Mouse (Mus musculus) C2C12 (cell line): Measurements from ENCODE around the gene Cfap299. TPM values are rescaled to one million over a fixed set of nuclear protein-coding genes. Genes with fewer than 3 reads are reported as not detected.

ENCODE experiments used
- H3K27me3 ChIP-seq: one replicate; pipeline ENCODE4 v1.6.1; 2011; ENCODE audit not compliant: control insufficient read depth, insufficient read depth, insufficient read length
- H3K36me3 ChIP-seq: one replicate; pipeline ENCODE4 v1.6.1; 2011; ENCODE audit not compliant: control insufficient read depth, insufficient read depth
- H3K4me3 ChIP-seq: one replicate; pipeline ENCODE4 v1.5.1; 2011; ENCODE audit warnings: mild to moderate bottlenecking, control low read depth; ENCODE audit not compliant: poor library complexity, insufficient read depth, severe bottlenecking
- H3K79me2 ChIP-seq: one replicate; pipeline ENCODE4 v1.6.1; 2011; ENCODE audit not compliant: control insufficient read depth, insufficient read depth
- H3K79me3 ChIP-seq: one replicate; pipeline ENCODE4 v1.6.1; 2011; ENCODE audit warnings: low read depth, control low read depth
- H3ac ChIP-seq: one replicate; pipeline ENCODE3; 2011; ENCODE audit warnings: low read depth; ENCODE audit not compliant: control insufficient read depth, insufficient read length
- CEBPB ChIP-seq: IDR thresholded peaks from one replicate; pipeline ENCODE4 v1.6.1; 2011; ENCODE audit warnings: low read depth, mild to moderate bottlenecking, control low read depth, moderate library complexity
- CTCF ChIP-seq: IDR thresholded peaks from one replicate; pipeline ENCODE4 v1.5.1; 2011; ENCODE audit not compliant: control insufficient read depth, insufficient read depth, insufficient read length
- FOSL1 ChIP-seq: IDR thresholded peaks from one replicate; pipeline ENCODE4 v1.8.0; 2011; ENCODE audit warnings: mild to moderate bottlenecking, low read length; ENCODE audit not compliant: poor library complexity, insufficient read depth, severe bottlenecking
- MAX ChIP-seq: IDR thresholded peaks from one replicate; pipeline ENCODE4 v1.6.1; 2011; ENCODE audit warnings: mild to moderate bottlenecking, control low read depth
- MYOD1 ChIP-seq: IDR thresholded peaks from one replicate; pipeline ENCODE4 v1.6.1; 2011; ENCODE audit warnings: low read depth; ENCODE audit not compliant: control insufficient read depth, insufficient read length
- MYOG ChIP-seq: IDR thresholded peaks from one replicate; pipeline ENCODE4 v1.6.1; 2011; ENCODE audit not compliant: control insufficient read depth, insufficient read length; ENCODE audit errors: extremely low read depth
- USF1 ChIP-seq: IDR thresholded peaks from one replicate; pipeline ENCODE4 v1.6.1; 2011; ENCODE audit warnings: low read depth, mild to moderate bottlenecking, control low read depth, moderate library complexity
- polyA plus RNA-seq: library from polyadenylated mRNA; unstranded; fragments of >200 nt; fragmentation: generic; extraction: Trizol; gene quantifications from one replicate; pipeline ENCODE4 v1.2.1, GENCODE M21; 2012; ENCODE audit warnings: missing spikeins

Gene Cfap299
- polyA plus RNA-seq, 1 experiment = 0.09 TPM

- Histone ChIP-seq H3ac (no peak overlapping the region), H3K79me2 (no peaks in the 10 kb centered on the region), H3K79me3 (no peaks in the 10 kb centered on the region), H3K36me3 (no peaks in the 10 kb centered on the region), H3K4me3 (no peak overlapping the region), H3K27me3 (peaks cover 3% of the 10 kb centered on the region)
- peak; percentile 37 for TF ChIP-seq CTCF
- no peak for TF ChIP-seq MAX
Observed at GRCm38 (mm10) chr5:98348605-98349004, 19.5 kb downstream of the Cfap299 start.

GRCm38 (mm10) chr5:98359912-98360311 is 30.8 kb downstream of the Cfap299 start:
- TF ChIP-seq CTCF (no peak), MAX (no peak), USF1 (no peak), FOSL1 (no peak), MYOG (no peak), CEBPB (no peak)
- Histone ChIP-seq H3ac (no peak overlapping the region), H3K27me3 (no peaks in the 10 kb centered on the region), H3K79me2 (no peaks in the 10 kb centered on the region), H3K4me3 (no peak overlapping the region), H3K79me3 (no peaks in the 10 kb centered on the region), H3K36me3 (no peaks in the 10 kb centered on the region)

GRCm38 (mm10) chr5:98360792-98361419 is 31.8 kb downstream of the Cfap299 start:
- H3K27me3 ChIP-seq = no peaks in the 10 kb centered on the region
- H3ac ChIP-seq = no peak overlapping the region
- no peak overlapping the region for H3K4me3 ChIP-seq
- H3K79me3 ChIP-seq = no peaks in the 10 kb centered on the region
- H3K36me3 ChIP-seq = no peaks in the 10 kb centered on the region
- TF ChIP-seq MAX (no peak), MYOG (no peak), CEBPB (no peak), FOSL1 (no peak), MYOD1 (no peak), CTCF (no peak), USF1 (no peak)
- no peaks in the 10 kb centered on the region for H3K79me2 ChIP-seq

GRCm38 (mm10) chr5:98363428-98363827 is 34.3 kb downstream of the Cfap299 start:
- Histone ChIP-seq H3K4me3 (no peak overlapping the region), H3K79me3 (no peaks in the 10 kb centered on the region), H3K27me3 (no peaks in the 10 kb centered on the region), H3K79me2 (no peaks in the 10 kb centered on the region), H3K36me3 (no peaks in the 10 kb centered on the region), H3ac (no peak overlapping the region)
- TF ChIP-seq CEBPB (no peak), MYOD1 (no peak), FOSL1 (no peak), CTCF (peak; percentile 12)

GRCm38 (mm10) chr5:98365340-98365739 is 36.2 kb downstream of the Cfap299 start:
- H3K79me2 ChIP-seq = no peaks in the 10 kb centered on the region
- H3K27me3 ChIP-seq = no peaks in the 10 kb centered on the region
- H3ac ChIP-seq = no peak overlapping the region
- no peak overlapping the region for H3K4me3 ChIP-seq
- TF ChIP-seq MYOD1 = no peak
- peak; percentile 19 for TF ChIP-seq USF1
- no peak for TF ChIP-seq MYOG
- no peaks in the 10 kb centered on the region for H3K79me3 ChIP-seq
- no peaks in the 10 kb centered on the region for H3K36me3 ChIP-seq

- TF ChIP-seq USF1 (no peak), CEBPB (no peak), FOSL1 (no peak), CTCF (no peak), MAX (no peak), MYOG (no peak), MYOD1 (no peak)
- Histone ChIP-seq H3K79me3 (no peaks in the 10 kb centered on the region), H3K36me3 (no peaks in the 10 kb centered on the region), H3K79me2 (no peaks in the 10 kb centered on the region), H3K27me3 (no peaks in the 10 kb centered on the region), H3K4me3 (no peak overlapping the region), H3ac (no peak overlapping the region)
Observed at GRCm38 (mm10) chr5:98368822-98369221, 39.7 kb downstream of the Cfap299 start.
